Mouse (Mus musculus) kidney, embryonic 16.5 days (tissue): ENCODE measurements around the gene Fzd2. TPM values are rescaled to one million over a fixed set of nuclear protein-coding genes. Genes with fewer than 3 reads are reported as not detected.

ENCODE experiments used
- ATAC-seq: fragments of 200-750 bp; cut with Nextera tagmentation; 2 replicates; pipeline ENCODE4 v1.8.0; 2017; ENCODE audit warnings: moderate TSS enrichment; ENCODE audit not compliant: low FRiP score, low TSS enrichment
- H3K27ac ChIP-seq: fragments of 300-500 bp; sonication (generic); 2 replicates; pipeline ENCODE4 v1.5.1; 2014; ENCODE audit warnings: low read length
- H3K27me3 ChIP-seq: fragments of 300-500 bp; sonication (generic); 2 replicates; pipeline ENCODE4 v1.6.1; 2014; ENCODE audit warnings: low read length, control low read depth, mixed read lengths; ENCODE audit not compliant: insufficient read depth
- H3K36me3 ChIP-seq: fragments of 300-500 bp; sonication (generic); 2 replicates; pipeline ENCODE4 v1.6.1; 2014; ENCODE audit warnings: low read length, control low read depth, mixed read lengths; ENCODE audit not compliant: insufficient read depth
- H3K4me1 ChIP-seq: fragments of 300-500 bp; sonication (generic); 2 replicates; pipeline ENCODE4 v1.6.1; 2014; ENCODE audit warnings: low read length, control low read depth, mixed read lengths; ENCODE audit not compliant: insufficient read depth
- H3K4me2 ChIP-seq: fragments of 300-500 bp; sonication (generic); replicated peaks from 2 replicates; pipeline ENCODE4 v1.6.1; 2014; ENCODE audit warnings: low read depth, low read length
- H3K4me3 ChIP-seq: fragments of 300-500 bp; sonication (generic); 2 replicates; pipeline ENCODE4 v1.5.1; 2014; ENCODE audit warnings: mild to moderate bottlenecking, low read length
- H3K9ac ChIP-seq: fragments of 300-500 bp; sonication (generic); replicated peaks from 2 replicates; pipeline ENCODE4 v1.6.1; 2014; ENCODE audit warnings: low read length
- H3K9me3 ChIP-seq: fragments of 300-500 bp; sonication (generic); 2 replicates; pipeline ENCODE4 v1.6.1; 2016; ENCODE audit warnings: low read length, control low read depth
- WGBS: fragments of 180-500 bp; shearing (Covaris S2); extraction: QIAGEN DNeasy Blood & Tissue Kit; methylation state at CpG from one replicate; pipeline ENCODE4 v1.1.7; 2014; 5-methylcytosine and 5-hydroxymethylcytosine counted together
- polyA plus RNA-seq: library from polyadenylated mRNA; unstranded; fragments of >200 nt; fragmentation: Nextera tagmentation; extraction: Ambion mirVana; gene quantifications from 2 replicates; pipeline ENCODE4 v1.2.1, GENCODE M21; 2015

The Fzd2 gene
- polyA plus RNA-seq, 1 experiment from 2014 or later: 27.2 TPM

DNA sequence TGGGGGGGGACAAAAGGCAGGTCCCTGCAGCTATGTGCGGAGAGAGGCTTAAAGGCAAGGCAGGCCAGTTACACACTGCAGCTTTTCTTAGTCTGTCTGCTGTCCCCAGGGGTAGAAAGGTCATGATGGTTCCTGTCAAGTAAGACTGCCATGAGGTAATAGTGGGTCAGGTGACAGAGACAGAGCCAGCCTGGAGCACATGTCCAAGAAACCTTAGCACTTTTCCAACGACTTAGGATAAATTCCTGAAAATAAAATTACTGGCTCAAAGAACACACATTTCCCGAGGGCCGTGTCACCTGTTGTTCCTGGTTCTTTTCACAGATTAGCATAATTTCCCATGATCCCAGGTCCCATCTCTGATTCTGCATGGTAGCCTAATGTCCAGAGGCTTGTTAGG is 6.1 kb downstream of the Fzd2 start:
- 0 out of 2 replicates have a peak, but pooled peaks have one; percentile 23 for ATAC-seq
- Histone ChIP-seq H3K27me3 (no peaks in the 10 kb centered on the region), H3K27ac (peak overlapping the region; percentile 26; the same call in 1 of the 2 replicates), H3K4me1 (peaks cover 47% of the 10 kb centered on the region), H3K36me3 (no peaks in the 10 kb centered on the region), H3K9me3 (no peaks in the 10 kb centered on the region), H3K4me2 (no peak overlapping the region), H3K9ac (0 out of 2 replicates have a peak overlapping the region, but pooled peaks have one; percentile 31), H3K4me3 (no peak overlapping the region)
- WGBS: 16% methylated on average over 4 of the region's 4 CpGs

- peak; percentile 82 for ATAC-seq
- Histone ChIP-seq H3K9me3 (no peaks in the 10 kb centered on the region), H3K27ac (peak overlapping the region; percentile 26), H3K36me3 (no peaks in the 10 kb centered on the region), H3K4me2 (peak overlapping the region; percentile 13; the same call in 1 of the 2 replicates), H3K4me1 (peaks cover 45% of the 10 kb centered on the region), H3K27me3 (no peaks in the 10 kb centered on the region), H3K9ac (peak overlapping the region; percentile 31), H3K4me3 (no peak overlapping the region)
- WGBS: 12% methylated on average over 9 of the region's 9 CpGs
These were observed 6.6 kb downstream of the Fzd2 start for GRCm38 (mm10) chr11:102610675-102611316.

DNA sequence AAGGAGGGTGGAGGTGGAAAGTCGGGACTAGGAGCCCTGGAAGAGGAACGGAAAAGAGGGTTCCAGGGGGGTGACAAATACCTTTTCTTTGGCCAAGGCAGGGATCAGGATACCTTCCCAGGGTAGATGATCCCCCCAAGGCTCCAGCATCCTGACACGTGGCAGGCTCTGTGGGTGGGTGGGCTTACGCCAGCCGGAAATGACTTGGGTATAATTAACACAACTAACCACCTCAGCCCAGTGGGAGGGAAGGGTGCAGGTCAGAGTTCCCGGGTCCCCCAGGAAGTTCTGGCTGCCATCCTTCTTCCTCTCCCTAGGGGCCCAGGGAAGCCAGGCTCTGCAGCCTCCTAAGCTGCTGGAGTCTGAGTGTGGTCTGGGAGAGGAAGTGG is 7.1 kb downstream of the Fzd2 start:
- peaks cover 40% of the 10 kb centered on the region for H3K4me1 ChIP-seq

DNA sequence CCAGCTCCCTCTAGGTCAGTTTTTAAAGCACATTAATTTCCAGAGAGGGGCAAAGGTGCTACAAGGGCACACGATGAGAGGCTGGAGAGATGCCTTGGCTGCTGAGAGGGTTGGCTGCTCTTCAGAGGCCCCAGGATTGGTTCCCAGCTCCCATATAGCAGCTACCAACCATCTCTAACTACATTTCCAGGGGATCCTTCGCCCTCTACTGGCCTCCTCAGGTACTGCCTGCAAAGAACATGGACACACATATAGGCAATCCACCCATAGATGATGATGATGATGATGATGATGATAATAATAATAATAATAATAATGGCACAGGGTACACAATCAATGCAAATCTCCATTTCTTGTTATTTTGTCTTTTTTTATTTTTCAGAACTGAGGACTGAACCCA is 15.3 kb downstream of the Fzd2 start:
- Histone ChIP-seq H3K27ac (no peak overlapping the region), H3K4me2 (no peak overlapping the region), H3K4me3 (no peak overlapping the region), H3K9ac (no peak overlapping the region), H3K27me3 (no peaks in the 10 kb centered on the region), H3K4me1 (peaks cover 11% of the 10 kb centered on the region), H3K36me3 (0 out of 2 replicates have a peak, but pooled peaks cover 2% of the 10 kb centered on the region), H3K9me3 (peaks cover 6% of the 10 kb centered on the region; the same call in 1 of the 2 replicates)
- ATAC-seq: no peak
- WGBS: 73% methylated on average over 2 of the region's 2 CpGs

More for the DNA sequence above, 7.1 kb downstream of the Fzd2 start:
- no peaks in the 10 kb centered on the region for H3K9me3 ChIP-seq
- no peak overlapping the region for H3K4me3 ChIP-seq
- 16% methylated on average over 6 of the region's 6 CpGs for WGBS
- no peak overlapping the region for H3K4me2 ChIP-seq
- peak overlapping the region; percentile 26 for H3K27ac ChIP-seq
- H3K27me3 ChIP-seq: no peaks in the 10 kb centered on the region
- H3K36me3 ChIP-seq: no peaks in the 10 kb centered on the region
- peak overlapping the region; percentile 31 for H3K9ac ChIP-seq
- ATAC-seq: 0 out of 2 replicates have a peak, but pooled peaks have one; percentile 31

- Histone ChIP-seq H3K27ac (peak overlapping the region; percentile 87), H3K9me3 (peaks cover 4% of the 10 kb centered on the region; the same call in 1 of the 2 replicates), H3K9ac (peak overlapping the region; percentile 34), H3K4me3 (peak overlapping the region; percentile 22), H3K4me1 (peaks cover 28% of the 10 kb centered on the region), H3K27me3 (no peaks in the 10 kb centered on the region), H3K4me2 (peak overlapping the region; percentile 41), H3K36me3 (0 out of 2 replicates have a peak, but pooled peaks cover 2% of the 10 kb centered on the region)
- ATAC-seq: peak; percentile 90
- 9% methylated on average over 17 of the region's 17 CpGs for WGBS
These were observed 19.9 kb downstream of the Fzd2 start for GRCm38 (mm10) chr11:102623876-102624789.

- ATAC-seq: peak; percentile 41
- H3K9me3 ChIP-seq: no peaks in the 10 kb centered on the region
- no peak overlapping the region for H3K4me3 ChIP-seq
- WGBS: 24% methylated on average over 14 of the region's 14 CpGs
- H3K36me3 ChIP-seq: no peaks in the 10 kb centered on the region
- peaks cover 28% of the 10 kb centered on the region for H3K4me1 ChIP-seq
- no peaks in the 10 kb centered on the region for H3K27me3 ChIP-seq
- peak overlapping the region; percentile 41 for H3K4me2 ChIP-seq
- peak overlapping the region; percentile 87 for H3K27ac ChIP-seq
- peak overlapping the region; percentile 2; the same call in 1 of the 2 replicates for H3K9ac ChIP-seq
These were observed 20.8 kb downstream of the Fzd2 start for GRCm38 (mm10) chr11:102624888-102625407.

- Histone ChIP-seq H3K4me1 (peaks cover 46% of the 10 kb centered on the region), H3K4me3 (no peak overlapping the region), H3K9me3 (no peaks in the 10 kb centered on the region), H3K4me2 (no peak overlapping the region), H3K9ac (no peak overlapping the region), H3K27me3 (no peaks in the 10 kb centered on the region), H3K36me3 (no peaks in the 10 kb centered on the region), H3K27ac (no peak overlapping the region)
- ATAC-seq: no peak
- 75% methylated on average over 9 of the region's 9 CpGs for WGBS
These were observed 23.2 kb downstream of the Fzd2 start for GRCm38 (mm10) chr11:102627171-102627931.

- H3K9ac ChIP-seq: no peak overlapping the region
- no peaks in the 10 kb centered on the region for H3K36me3 ChIP-seq
- no peak for ATAC-seq
- H3K4me3 ChIP-seq: no peak overlapping the region
- H3K27me3 ChIP-seq: no peaks in the 10 kb centered on the region
- H3K4me2 ChIP-seq: no peak overlapping the region
- H3K9me3 ChIP-seq: no peaks in the 10 kb centered on the region
- WGBS: 38% methylated on average over 9 of the region's 9 CpGs
- H3K4me1 ChIP-seq: peaks cover 56% of the 10 kb centered on the region
- no peak overlapping the region for H3K27ac ChIP-seq
These were observed 24.3 kb downstream of the Fzd2 start for GRCm38 (mm10) chr11:102628529-102628928.

DNA sequence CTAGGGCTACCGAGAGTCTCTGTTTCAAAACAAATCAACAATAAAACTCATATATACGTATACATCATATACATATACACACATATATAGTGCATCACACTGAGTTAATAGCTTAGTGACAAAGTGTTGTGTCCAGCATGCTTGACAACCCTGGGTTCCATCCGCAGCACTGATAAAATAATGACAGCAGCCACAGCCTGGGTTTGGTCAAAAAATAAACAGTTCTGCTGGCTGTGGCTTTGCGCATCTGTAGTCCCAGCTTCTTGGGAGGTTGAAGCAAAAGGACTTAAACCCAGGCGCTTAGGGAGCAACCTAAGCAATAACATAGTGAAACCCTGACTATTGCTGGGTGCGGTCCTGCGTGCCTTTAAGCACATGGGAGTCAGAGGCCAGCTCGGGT is 25.2 kb downstream of the Fzd2 start:
- Histone ChIP-seq H3K27ac (no peak overlapping the region), H3K9ac (no peak overlapping the region), H3K4me2 (no peak overlapping the region), H3K9me3 (no peaks in the 10 kb centered on the region), H3K27me3 (no peaks in the 10 kb centered on the region), H3K36me3 (no peaks in the 10 kb centered on the region), H3K4me1 (peaks cover 49% of the 10 kb centered on the region), H3K4me3 (no peak overlapping the region)
- ATAC-seq: no peak
- WGBS: 54% methylated on average over 8 of the region's 8 CpGs
